Mouse (Mus musculus) kidney, adult 11 months (tissue): ENCODE measurements at regions not wholly inside any gene's neighbourhood (a gene's known extent, or its start where the extent isn't known, plus 50 kb on each side); places are given as distances from the start of the nearest gene placed in this dataset.

Source experiments
- DNase-seq: peaks from one replicate; pipeline ENCODE4 v3.0.0; 2022

GRCm38 (mm10) chr5:103374162-103374561, 50.8 kb upstream of the Ptpn13 start:
- DNase-seq: peak; percentile 82

- DNase-seq: no peak
Observed at GRCm38 (mm10) chr5:103373089-103373488, 51.9 kb upstream of the Ptpn13 start.

DNA sequence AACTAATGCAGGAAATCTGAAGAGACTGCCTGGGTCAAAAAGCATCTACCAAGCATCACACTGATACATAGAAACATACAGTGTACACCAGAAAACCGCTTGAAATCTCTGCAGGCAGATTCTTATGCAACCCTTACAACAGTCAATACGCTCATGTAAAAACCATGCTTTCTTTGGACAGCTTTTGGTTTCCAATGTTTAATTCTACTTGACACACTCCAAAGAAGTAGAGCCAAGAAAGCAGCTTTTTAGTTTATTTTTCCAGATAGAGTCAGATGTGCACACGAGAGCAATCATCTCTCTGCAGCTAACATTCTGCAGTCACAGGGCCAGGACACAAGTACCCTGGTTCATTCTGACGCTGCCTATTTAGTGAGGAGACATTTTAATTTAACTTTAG, 54.5 kb upstream of the Ptpn13 start:
- no peak for DNase-seq

- DNase-seq: no peak
Observed at GRCm38 (mm10) chr5:103368993-103369392, 56.0 kb upstream of the Ptpn13 start.

- DNase-seq: no peak
Observed at GRCm38 (mm10) chr5:103367201-103367671, 57.8 kb upstream of the Ptpn13 start.

DNA sequence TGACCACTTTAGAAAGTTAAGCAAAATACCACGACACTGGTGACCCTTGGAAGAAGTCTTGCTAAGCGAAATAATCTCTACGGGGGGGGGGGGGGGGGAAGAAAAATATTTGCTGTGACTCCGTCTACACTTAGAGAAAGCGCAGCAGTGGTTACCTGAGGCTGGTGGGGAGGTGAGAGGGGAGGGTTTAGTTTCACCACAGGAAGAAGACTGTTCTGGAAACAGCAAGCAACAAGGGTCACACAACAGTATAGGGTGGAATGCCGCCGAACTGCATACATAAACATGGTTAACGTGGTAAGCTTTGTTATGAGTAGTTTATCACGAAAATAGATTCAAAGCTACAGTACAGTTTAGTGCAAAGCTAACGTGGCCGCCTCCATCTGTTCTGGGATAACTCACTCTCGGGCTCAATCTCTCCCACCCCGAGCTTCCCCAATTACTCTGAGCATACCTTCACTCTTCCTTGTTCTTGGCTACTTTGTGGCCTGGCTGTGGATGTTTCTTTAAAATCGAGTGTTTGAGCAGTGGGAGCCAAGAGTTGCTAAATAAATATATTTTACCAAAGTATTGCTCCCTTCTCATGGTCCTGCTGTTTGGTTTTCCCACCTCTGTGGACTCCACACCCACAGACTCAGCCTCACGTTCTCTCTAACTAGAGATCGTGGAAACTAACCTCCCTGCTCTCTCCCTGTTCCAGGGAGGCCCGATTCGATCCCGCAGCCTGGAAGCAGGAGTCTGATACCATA, 59.1 kb upstream of the Ptpn13 start:
- DNase-seq: no peak

DNA sequence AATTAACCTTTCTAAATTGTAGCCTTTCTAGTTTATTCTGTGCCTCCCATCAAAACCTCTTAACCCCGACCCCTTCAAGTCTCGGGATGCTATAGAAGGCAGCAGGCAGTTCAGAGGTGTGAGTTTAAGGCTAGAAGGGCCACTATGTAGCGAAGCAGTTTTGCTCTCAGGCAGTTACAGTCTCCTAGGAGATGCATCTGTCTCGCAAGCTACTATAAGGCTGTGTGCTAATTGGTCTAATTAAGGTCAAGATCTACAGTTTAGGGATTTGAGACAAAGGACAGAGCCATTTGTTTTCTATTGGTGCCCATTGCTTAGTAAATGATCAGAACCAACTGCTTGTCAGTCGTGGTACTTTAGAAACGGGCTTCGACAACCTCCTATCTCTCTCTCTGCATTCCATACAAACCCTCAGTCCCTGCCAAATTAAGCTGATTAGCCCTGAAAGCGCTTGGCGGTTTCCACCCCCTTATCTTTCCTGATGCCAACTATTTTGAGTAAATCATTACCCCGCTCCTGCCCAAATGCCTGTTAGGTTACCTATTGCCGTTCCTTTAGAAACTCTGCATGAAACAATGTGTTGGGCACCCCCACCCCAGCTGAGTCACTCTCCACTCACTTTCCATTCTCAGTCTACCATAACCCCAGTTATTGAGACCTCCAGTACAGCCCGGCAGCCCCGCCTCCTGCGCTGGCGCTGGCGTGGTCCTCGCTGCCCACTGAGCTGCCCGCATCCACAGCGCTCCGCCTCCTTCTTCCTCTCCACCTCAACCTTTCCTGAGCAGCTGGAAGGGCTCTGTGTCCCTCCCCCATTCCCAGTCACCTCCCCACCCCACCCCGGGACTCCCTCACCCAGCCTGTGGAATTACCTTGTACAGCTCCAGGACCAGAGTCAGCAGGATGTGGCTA, 59.9 kb upstream of the Ptpn13 start:
- peak; percentile 93 for DNase-seq

- no peak for DNase-seq
Observed at GRCm38 (mm10) chr5:103360775-103361247, 64.2 kb upstream of the Ptpn13 start.

GRCm38 (mm10) chr5:103360360-103360759, 64.6 kb upstream of the Ptpn13 start:
- DNase-seq: no peak

- no peak for DNase-seq
Observed at GRCm38 (mm10) chr5:103357558-103357957, 67.4 kb upstream of the Ptpn13 start.

DNA sequence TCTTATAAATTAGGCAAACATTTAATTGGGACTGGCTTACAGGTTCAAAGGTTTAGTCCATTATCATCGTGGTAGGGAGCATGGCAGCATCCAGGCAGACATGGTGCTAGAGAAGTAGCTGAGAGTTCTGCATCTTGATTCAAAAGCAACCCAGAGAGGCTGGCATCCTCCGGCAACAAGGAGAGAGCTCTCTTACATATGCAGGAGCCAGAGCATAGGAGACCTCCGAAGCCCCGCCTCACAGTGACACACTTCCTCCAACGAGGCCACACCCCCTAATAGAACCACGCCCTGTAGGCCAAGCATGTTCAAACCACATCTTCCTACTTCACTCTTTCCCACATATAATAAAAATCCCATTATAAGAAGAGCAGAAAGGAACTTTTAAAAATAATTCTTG, 68.5 kb upstream of the Ptpn13 start:
- DNase-seq: peak; percentile 51

GRCm38 (mm10) chr5:103355372-103356300, 69.4 kb upstream of the Ptpn13 start:
- DNase-seq: no peak

DNA sequence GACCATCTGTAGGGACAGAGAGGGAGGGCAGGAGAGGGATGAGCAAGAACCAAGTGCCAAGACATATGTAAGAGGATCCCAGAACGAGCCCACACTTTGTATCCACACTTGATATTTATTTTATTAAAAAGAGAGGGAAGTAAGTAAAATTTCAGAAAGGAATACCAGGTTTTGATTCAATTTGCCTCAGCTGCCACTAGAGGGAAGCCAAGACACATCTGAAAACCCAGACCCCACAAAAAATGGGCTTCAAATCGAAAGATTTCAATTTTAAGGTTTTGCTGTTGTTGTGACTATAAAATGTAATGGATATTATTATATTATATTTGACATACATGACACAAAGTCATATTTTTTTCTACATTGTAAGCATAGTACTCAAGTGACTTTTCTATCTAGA, 81.1 kb upstream of the Ptpn13 start:
- no peak for DNase-seq

DNA sequence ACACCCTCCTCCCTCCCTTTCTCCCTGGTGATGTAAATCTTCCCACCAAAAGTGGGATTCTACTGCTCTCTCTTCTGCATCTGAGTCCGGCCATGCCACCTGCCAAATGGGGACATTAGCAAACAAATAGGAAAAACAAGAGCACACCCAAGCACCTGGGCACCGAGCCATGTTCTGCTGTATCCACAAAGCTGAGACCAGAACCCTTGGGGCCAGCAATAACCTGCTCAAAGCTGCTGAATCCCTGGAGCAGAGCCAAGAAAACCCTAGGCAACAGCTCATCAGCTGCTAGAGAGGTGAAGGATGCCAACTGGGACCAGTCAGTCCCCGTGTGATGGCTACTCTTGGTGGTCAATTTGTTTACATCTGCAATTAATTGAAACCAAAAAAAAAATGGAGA, 83.5 kb upstream of the Ptpn13 start:
- DNase-seq: peak; percentile 36

GRCm38 (mm10) chr5:103340626-103341025, 84.4 kb upstream of the Ptpn13 start:
- DNase-seq: no peak

DNA sequence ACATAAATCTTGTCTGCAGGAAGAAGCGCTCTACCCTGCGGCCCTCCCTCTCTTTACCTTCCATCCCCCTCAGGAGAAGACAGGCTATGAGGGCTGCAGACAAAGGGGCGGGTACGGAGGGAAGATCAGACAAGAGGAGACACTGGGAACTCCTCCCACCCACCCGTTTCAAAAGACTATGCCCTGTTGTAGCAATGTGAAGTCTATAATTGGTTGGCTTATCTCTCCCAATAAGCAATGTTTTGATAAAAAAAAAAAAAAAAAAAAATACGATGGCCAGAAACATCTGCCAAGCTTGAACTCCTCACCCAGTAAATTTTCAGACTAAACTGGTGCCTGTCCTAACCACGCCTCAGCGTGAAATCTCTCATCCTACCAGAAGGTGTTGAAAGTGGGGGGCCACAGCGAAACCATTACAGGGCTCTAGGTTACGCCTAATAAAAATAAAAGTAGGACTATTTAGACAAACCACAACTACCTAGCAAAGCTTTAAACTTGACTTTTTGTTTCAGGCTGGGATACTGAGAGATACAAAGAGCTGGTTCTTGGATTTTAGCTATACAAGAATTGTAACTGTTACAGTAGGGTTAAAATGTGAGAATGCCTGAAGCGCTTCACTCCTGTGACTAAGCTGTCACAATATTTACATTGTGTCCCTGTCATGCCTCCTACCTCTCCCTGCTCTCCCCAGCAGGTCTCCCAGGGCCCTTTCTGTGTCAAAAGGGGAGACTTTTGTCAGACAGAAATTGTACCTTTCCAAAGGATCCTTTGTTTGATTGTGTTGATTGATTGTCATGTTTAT, 88.1 kb upstream of the Ptpn13 start:
- no peak for DNase-seq

DNA sequence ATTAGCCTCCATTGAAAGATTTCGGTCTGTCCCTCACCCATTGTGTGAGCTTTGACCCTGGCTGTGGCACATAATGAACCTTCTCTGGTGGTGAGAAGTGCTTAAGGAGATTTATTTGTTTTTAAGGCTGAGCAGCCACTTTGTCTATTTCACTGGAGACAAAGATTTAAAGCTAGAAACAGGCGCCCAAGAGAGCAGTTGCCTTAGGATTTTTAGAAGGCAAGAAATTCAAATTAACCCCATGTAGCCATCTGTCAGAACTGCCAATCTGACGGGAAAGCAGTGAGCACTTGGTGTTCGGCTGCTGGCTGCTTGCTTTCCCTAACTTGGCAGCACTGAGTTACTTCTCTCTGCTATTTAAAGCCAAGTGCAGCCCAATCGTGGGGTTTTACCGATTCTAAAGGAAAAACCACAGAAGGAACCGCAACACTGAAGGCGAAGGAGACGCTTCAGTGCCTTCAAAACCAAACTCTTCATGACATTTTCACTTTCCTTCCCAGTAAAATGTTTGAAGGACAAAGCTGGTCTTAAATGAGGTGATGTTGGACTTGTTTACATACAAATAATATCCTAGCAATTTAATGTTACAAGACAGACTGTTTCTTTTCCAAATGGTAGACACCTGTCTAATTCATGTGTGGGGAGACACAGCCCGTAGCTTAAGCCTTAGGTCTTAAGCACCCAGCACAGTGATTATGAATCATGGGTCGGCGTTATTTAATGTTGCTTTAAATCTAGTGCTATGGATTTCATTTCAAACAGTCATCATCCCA, 88.9 kb upstream of the Ptpn13 start:
- no peak for DNase-seq

DNA sequence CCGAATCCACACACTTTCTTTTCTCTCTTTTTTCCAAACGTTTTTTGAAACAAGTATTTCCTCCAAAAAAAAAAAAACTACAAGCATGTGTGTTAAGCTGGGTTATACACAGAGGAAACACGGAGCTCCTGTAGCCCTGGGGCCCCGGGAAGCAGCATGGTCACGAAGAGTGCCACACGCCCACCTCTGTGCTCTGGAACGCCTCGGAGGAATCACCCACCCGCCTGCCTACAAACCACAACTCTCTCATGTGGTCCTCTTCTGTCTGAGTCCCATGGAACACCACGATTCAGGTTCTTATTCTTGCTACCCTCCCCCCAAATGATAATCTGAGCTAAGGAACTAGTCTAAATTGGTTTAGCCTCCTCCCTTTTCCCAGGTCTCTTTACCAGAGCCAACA, 98.6 kb upstream of the Ptpn13 start:
- no peak for DNase-seq

DNA sequence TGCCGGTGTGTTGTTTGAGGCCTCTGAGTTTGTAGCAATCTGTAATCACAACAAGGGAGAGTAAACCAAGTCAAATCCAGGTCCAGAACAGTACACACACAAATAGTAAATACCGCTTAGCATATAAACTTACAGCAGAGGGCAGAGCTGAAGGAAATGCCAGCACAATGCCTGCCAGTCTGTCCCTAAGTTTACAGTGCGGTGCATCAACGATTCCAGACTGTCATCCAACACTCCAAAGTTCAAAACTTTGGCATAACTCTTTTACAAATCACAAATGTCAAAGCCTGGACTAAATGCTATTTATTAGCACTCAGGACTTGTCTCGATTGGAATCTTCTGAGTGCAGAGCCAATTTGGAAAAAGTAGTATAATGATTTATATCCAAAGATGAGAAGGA, 104.7 kb upstream of the Ptpn13 start:
- no peak for DNase-seq

GRCm38 (mm10) chr5:103309806-103310525, 98.8 kb upstream of the Mapk10 start:
- no peak for DNase-seq
